Mouse (Mus musculus) heart, postnatal 0 days (tissue): ENCODE measurements around the gene Rnf24.

Experiments used
- CTCF ChIP-seq: IDR thresholded peaks from 2 replicates; pipeline ENCODE4 v1.5.1; 2016; ENCODE audit warnings: antibody characterized with exemption, control low read depth, low read depth
- EP300 ChIP-seq: IDR thresholded peaks from 2 replicates; pipeline ENCODE4 v1.6.1; 2016; ENCODE audit warnings: antibody characterized with exemption, low read depth

GRCm38 (mm10) chr2:131319401-131319800 is 33.3 kb downstream of the Rnf24 start:
- TF ChIP-seq EP300 (no peak), CTCF (no peak)
